Mouse (Mus musculus) C2C12 (cell line): Measurements from ENCODE around the gene Mtss1l. TPM values are rescaled to one million over a fixed set of nuclear protein-coding genes. Genes with fewer than 3 reads are reported as not detected.

Experiments
- H3K27me3 ChIP-seq: one replicate; pipeline ENCODE4 v1.6.1; 2011; ENCODE audit not compliant: control insufficient read depth, insufficient read depth, insufficient read length
- H3K36me3 ChIP-seq: one replicate; pipeline ENCODE4 v1.6.1; 2011; ENCODE audit not compliant: control insufficient read depth, insufficient read depth
- H3K4me3 ChIP-seq: one replicate; pipeline ENCODE4 v1.5.1; 2011; ENCODE audit warnings: mild to moderate bottlenecking, control low read depth; ENCODE audit not compliant: poor library complexity, insufficient read depth, severe bottlenecking
- H3K79me2 ChIP-seq: one replicate; pipeline ENCODE4 v1.6.1; 2011; ENCODE audit not compliant: control insufficient read depth, insufficient read depth
- H3K79me3 ChIP-seq: one replicate; pipeline ENCODE4 v1.6.1; 2011; ENCODE audit warnings: low read depth, control low read depth
- H3ac ChIP-seq: one replicate; pipeline ENCODE3; 2011; ENCODE audit warnings: low read depth; ENCODE audit not compliant: control insufficient read depth, insufficient read length
- CEBPB ChIP-seq: IDR thresholded peaks from one replicate; pipeline ENCODE4 v1.6.1; 2011; ENCODE audit warnings: low read depth, mild to moderate bottlenecking, control low read depth, moderate library complexity
- CTCF ChIP-seq: IDR thresholded peaks from one replicate; pipeline ENCODE4 v1.5.1; 2011; ENCODE audit not compliant: control insufficient read depth, insufficient read depth, insufficient read length
- FOSL1 ChIP-seq: IDR thresholded peaks from one replicate; pipeline ENCODE4 v1.8.0; 2011; ENCODE audit warnings: mild to moderate bottlenecking, low read length; ENCODE audit not compliant: poor library complexity, insufficient read depth, severe bottlenecking
- MAX ChIP-seq: IDR thresholded peaks from one replicate; pipeline ENCODE4 v1.6.1; 2011; ENCODE audit warnings: mild to moderate bottlenecking, control low read depth
- MYOD1 ChIP-seq: IDR thresholded peaks from one replicate; pipeline ENCODE4 v1.6.1; 2011; ENCODE audit warnings: low read depth; ENCODE audit not compliant: control insufficient read depth, insufficient read length
- MYOG ChIP-seq: IDR thresholded peaks from one replicate; pipeline ENCODE4 v1.6.1; 2011; ENCODE audit not compliant: control insufficient read depth, insufficient read length; ENCODE audit errors: extremely low read depth
- USF1 ChIP-seq: IDR thresholded peaks from one replicate; pipeline ENCODE4 v1.6.1; 2011; ENCODE audit warnings: low read depth, mild to moderate bottlenecking, control low read depth, moderate library complexity
- polyA plus RNA-seq: library from polyadenylated mRNA; unstranded; fragments of >200 nt; fragmentation: generic; extraction: Trizol; gene quantifications from one replicate; pipeline ENCODE4 v1.2.1, GENCODE M21; 2012; ENCODE audit warnings: missing spikeins

Gene Mtss1l
- polyA plus RNA-seq, 1 experiment = 26.1 TPM

- Histone ChIP-seq H3ac (no peak overlapping the region), H3K27me3 (no peaks in the 10 kb centered on the region), H3K79me2 (peaks cover 7% of the 10 kb centered on the region), H3K4me3 (no peak overlapping the region), H3K79me3 (peaks cover 1% of the 10 kb centered on the region), H3K36me3 (no peaks in the 10 kb centered on the region)
- TF ChIP-seq MAX (no peak), USF1 (no peak), MYOG (no peak), CTCF (no peak), CEBPB (no peak), MYOD1 (no peak), FOSL1 (no peak)
These were observed 2.2 kb upstream of the Mtss1l start for GRCm38 (mm10) chr8:110718969-110719670.

- Histone ChIP-seq H3ac (no peak overlapping the region), H3K79me3 (peaks cover 1% of the 10 kb centered on the region), H3K4me3 (no peak overlapping the region), H3K27me3 (no peaks in the 10 kb centered on the region), H3K79me2 (peaks cover 7% of the 10 kb centered on the region), H3K36me3 (no peaks in the 10 kb centered on the region)
- TF ChIP-seq MYOG (no peak), USF1 (no peak), CTCF (no peak), MYOD1 (no peak), FOSL1 (no peak)
These were observed 1.2 kb upstream of the Mtss1l start for GRCm38 (mm10) chr8:110719898-110720653.

DNA sequence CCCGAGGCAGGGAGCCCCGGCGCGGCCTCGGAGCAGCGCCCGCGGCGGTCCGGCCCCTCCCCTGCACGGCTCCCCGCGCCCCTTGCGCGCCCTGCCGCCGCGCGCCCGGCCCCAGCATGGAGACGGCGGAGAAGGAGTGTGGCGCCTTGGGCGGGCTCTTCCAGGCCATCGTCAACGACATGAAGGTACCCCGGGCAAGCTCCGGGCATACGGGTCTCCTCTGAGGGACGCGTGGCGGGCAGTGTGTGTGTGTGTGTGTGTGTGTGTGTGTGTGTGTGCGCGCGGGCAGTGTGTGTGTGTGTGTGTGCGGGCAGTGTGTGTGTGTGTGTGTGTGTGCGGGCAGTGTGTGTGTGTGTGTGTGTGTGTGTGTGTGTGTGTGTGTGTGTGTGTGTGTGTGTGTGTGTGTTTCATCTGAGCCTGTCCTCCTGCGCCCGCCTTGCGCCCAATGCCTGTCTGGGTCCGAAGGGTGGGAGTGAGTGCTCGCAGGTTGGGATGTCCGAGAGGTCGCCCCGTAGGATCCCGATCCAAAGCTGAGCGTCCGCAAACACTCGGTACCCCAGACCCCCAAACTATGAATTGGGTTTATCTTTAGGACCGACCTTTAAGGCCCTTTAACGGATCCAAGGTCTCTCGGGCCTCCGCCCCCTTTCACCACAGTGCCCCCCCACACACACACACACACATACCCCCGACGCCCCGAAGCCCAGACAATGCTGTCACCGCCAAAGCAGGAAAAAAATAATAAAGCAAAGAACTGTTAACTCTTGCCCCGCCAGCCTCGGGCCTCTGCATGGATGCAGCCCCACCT, 534 bp downstream of the Mtss1l start:
- Histone ChIP-seq H3K27me3 (no peaks in the 10 kb centered on the region), H3ac (peak overlapping the region; percentile 75), H3K4me3 (peak overlapping the region; percentile 45), H3K79me2 (peaks cover 7% of the 10 kb centered on the region), H3K36me3 (no peaks in the 10 kb centered on the region), H3K79me3 (peaks cover 1% of the 10 kb centered on the region)
- TF ChIP-seq MYOG = no peak
- no peak for TF ChIP-seq MAX
- no peak for TF ChIP-seq USF1
- no peak for TF ChIP-seq CTCF
- no peak for TF ChIP-seq FOSL1
- TF ChIP-seq CEBPB = no peak
- TF ChIP-seq MYOD1 = no peak

DNA sequence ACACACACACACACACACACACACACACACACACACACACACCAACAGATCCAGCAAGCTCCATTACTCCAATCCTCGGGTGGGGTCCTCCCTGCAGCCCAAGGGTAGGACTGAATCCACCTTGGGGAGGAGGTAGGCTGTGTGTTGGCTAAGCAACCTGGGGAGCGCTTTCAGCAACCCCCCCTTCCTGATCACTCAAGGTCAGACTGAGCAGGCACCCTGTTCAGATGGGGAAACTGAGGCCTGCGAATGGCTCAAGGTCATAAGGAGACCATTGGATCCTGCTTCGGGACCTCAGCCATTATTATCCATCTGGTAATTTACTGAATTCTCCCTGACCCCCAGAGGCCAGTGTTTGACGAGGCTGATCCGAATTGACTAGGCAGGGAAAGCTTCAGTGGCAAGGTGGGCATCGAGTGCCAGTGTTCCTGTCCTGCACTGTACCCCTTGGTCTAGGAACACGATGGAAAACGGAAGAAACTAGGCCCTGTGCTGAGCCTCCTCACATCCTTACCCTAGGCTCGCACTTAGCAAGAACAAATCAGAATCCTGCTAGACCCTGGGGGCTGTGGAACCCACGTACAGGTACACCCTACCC, 1.2 kb downstream of the Mtss1l start:
- peaks cover 7% of the 10 kb centered on the region for H3K79me2 ChIP-seq
- TF ChIP-seq CEBPB = no peak
- no peak for TF ChIP-seq MYOG
- TF ChIP-seq FOSL1 = no peak
- no peak for TF ChIP-seq MAX
- TF ChIP-seq MYOD1 = no peak
- no peak for TF ChIP-seq CTCF
- TF ChIP-seq USF1 = no peak

DNA sequence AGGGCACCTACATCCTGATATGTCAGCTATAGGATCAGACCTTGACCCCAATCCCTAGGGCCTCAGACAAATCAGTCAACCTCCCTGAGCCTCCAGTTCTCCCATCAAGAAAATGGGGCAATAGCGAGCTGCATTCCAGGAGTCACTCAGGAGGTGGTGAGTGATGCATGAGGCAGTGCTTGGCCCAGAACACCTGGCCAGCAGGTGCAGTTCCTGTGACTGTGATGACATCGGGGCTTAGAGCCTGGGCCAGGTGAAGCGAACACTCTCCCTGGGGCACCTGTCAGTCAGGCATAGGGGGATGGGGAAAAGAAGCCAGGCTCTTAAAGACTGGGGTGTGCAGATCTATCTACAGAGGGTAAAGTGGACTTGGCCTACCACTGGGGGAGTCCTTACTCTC, 3.2 kb downstream of the Mtss1l start:
- Histone ChIP-seq H3K36me3 (no peaks in the 10 kb centered on the region), H3K4me3 (no peak overlapping the region), H3K79me2 (peaks cover 7% of the 10 kb centered on the region), H3K27me3 (no peaks in the 10 kb centered on the region), H3K79me3 (peaks cover 1% of the 10 kb centered on the region), H3ac (no peak overlapping the region)
- no peak for TF ChIP-seq MYOG
- TF ChIP-seq USF1 = no peak
- no peak for TF ChIP-seq CEBPB

More for the DNA sequence above, 1.2 kb downstream of the Mtss1l start:
- H3K27me3 ChIP-seq = no peaks in the 10 kb centered on the region
- H3K79me3 ChIP-seq = peaks cover 1% of the 10 kb centered on the region
- H3K36me3 ChIP-seq = no peaks in the 10 kb centered on the region
- peak overlapping the region; percentile 45 for H3K4me3 ChIP-seq
- peak overlapping the region; percentile 16 for H3ac ChIP-seq
